Mouse (Mus musculus) ES-E14 (cell line): ENCODE results near the gene Ddx19a. TPM values are rescaled to one million over a fixed set of nuclear protein-coding genes. Genes with fewer than 3 reads are reported as not detected.
"Not testable (repeated sequence)": the region's sequence is repeated elsewhere in the genome, so short reads cannot be mapped to it uniquely, and the experiment has no call there.

Source experiments
- DNase-seq: peaks from one replicate; pipeline ENCODE4 v3.0.0-alpha.2; 2013; ENCODE audit warnings: low read depth, low spot score
- H3K27ac ChIP-seq: 2 replicates; pipeline ENCODE4 v1.5.1; 2012; ENCODE audit warnings: low read depth, mild to moderate bottlenecking, low read length, moderate library complexity, mixed read lengths; ENCODE audit not compliant: poor library complexity, insufficient read depth, severe bottlenecking
- H3K36me3 ChIP-seq: 2 replicates; pipeline ENCODE4 v1.6.1; 2012; ENCODE audit warnings: mild to moderate bottlenecking, low read length, moderate library complexity, mixed read lengths; ENCODE audit not compliant: control insufficient read depth, poor library complexity, insufficient read depth, severe bottlenecking
- H3K4me1 ChIP-seq, 2 experiments: fragments of 150-350 bp in 1 of 2; sonication (generic) in 1 of 2; 2 replicates each; pipeline ENCODE4 v1.6.1; 2012; ENCODE audit warnings: low read length in 2 of 2, mild to moderate bottlenecking in 1 of 2, mixed read lengths in 1 of 2; ENCODE audit not compliant: control insufficient read depth in 2 of 2, insufficient read depth in 2 of 2, poor library complexity in 1 of 2
- H3K4me3 ChIP-seq, 2 experiments: fragments of 150-350 bp in 1 of 2; sonication (generic) in 1 of 2; 2 replicates each; pipeline ENCODE4 v1.5.1; 2012; ENCODE audit warnings: low read length in 2 of 2, low read depth in 1 of 2, mild to moderate bottlenecking in 1 of 2, mixed read lengths in 1 of 2; ENCODE audit not compliant: insufficient read depth in 1 of 2, poor library complexity in 1 of 2, severe bottlenecking in 1 of 2
- H3K9ac ChIP-seq: 2 replicates; pipeline ENCODE4 v1.6.1; 2012; ENCODE audit warnings: low read depth, mild to moderate bottlenecking, low read length, mixed read lengths; ENCODE audit not compliant: poor library complexity, insufficient read depth, severe bottlenecking
- H3K9me3 ChIP-seq: fragments of 150-350 bp; sonication (generic); 2 replicates; pipeline ENCODE4 v1.6.1; 2012; ENCODE audit warnings: low read depth, mild to moderate bottlenecking, low read length; ENCODE audit not compliant: control insufficient read depth, insufficient read depth
- CHD2 ChIP-seq: IDR thresholded peaks from 2 replicates; pipeline ENCODE4 v1.6.1; 2014; ENCODE audit warnings: mild to moderate bottlenecking, low read depth, low read length, inconsistent platforms
- HCFC1 ChIP-seq: IDR thresholded peaks from 2 replicates; pipeline ENCODE4 v1.6.1; 2012; ENCODE audit warnings: low read length, inconsistent platforms, borderline replicate concordance; ENCODE audit not compliant: insufficient read depth
- MAFK ChIP-seq: IDR thresholded peaks from 2 replicates; pipeline ENCODE4 v1.6.1; 2014; ENCODE audit warnings: mild to moderate bottlenecking, low read depth, low read length, inconsistent platforms; ENCODE audit not compliant: insufficient read depth
- ZC3H11A ChIP-seq: IDR thresholded peaks from 2 replicates; pipeline ENCODE4 v1.6.1; 2012; ENCODE audit warnings: low read depth, mild to moderate bottlenecking, inconsistent platforms, low read length, borderline replicate concordance
- ZNF384 ChIP-seq: IDR thresholded peaks from 2 replicates; pipeline ENCODE4 v1.6.1; 2012; ENCODE audit warnings: low read depth, low read length, inconsistent platforms
- in situ Hi-C, 2 experiments: fragments of 600-800 bp; cut with MboI; formaldehyde crosslinking; loops; one replicate each; pipeline ENCODE4 v1.15.1; 2025; ENCODE audit warnings: low sequenced_read_pairs in 2 of 2, inconsistent platforms in 1 of 2; ENCODE audit not compliant: unreplicated experiment in 2 of 2
- total RNA-seq: library from RNA; depleted of rRNA; stranded (reverse); fragments of 300-350 nt; gene quantifications from 2 replicates; pipeline ENCODE4 v1.2.3, GENCODE M21; 2012

Gene Ddx19a
- total RNA-seq, 1 experiment, result 35.5 TPM

DNA sequence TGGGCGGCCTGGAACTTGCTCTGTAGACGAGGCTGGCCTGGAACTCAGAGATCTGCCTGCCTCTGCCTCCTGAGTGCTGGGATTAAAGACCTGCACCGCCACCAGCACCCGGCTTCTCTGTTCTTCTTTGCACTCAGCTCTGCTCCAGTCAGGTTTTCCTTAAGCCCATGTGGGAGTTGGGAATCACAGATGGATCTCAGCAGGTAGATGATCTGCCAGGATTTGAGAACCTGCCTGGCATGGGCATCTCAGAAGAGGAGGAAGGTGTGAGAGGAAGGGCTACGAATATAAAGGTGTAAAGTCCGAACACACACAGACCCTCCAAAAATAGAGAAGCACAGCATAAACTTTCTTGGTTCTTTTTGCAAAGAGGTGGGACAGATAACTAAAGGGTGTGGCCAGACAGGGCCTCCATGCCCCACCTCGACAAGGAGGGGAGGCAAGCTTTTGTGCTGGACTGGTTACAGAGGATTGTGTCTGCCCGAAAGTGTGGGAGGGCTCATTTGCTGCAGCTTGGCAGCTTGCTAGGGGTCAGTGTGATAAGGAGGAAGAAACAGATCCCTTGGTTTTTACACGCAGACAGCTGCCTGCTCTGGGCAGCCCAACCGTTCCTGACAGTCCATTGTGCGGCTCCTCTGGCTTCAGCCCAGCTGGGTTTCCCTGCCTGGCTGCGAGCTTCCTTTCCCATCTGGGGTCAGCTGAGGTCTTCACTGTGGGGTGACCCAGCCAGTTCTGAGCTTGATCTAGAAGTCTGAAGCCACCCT is 66.2 kb downstream of the Ddx19a start:
- Histone ChIP-seq H3K27ac (no peak overlapping the region), H3K9ac (no peak overlapping the region), H3K36me3 (no peaks in the 10 kb centered on the region), H3K4me3 (no peak overlapping the region), H3K4me1 (peaks cover 5 to 10% of the 10 kb centered on the region in 2 experiments; a peak in 3 of 4 replicates), H3K9me3 (no peaks in the 10 kb centered on the region)
- no peak for DNase-seq
- no peak for TF ChIP-seq HCFC1
- no peak for TF ChIP-seq ZC3H11A
- no peak for TF ChIP-seq ZNF384
- TF ChIP-seq MAFK, result no peak
- no peak for TF ChIP-seq CHD2
- in situ Hi-C loops, result no loop called here

GRCm38 (mm10) chr8:110929672-110930071 is 67.9 kb downstream of the Ddx19a start:
- H3K4me1 ChIP-seq, H3K4me3 ChIP-seq, H3K9me3 ChIP-seq, DNase-seq, H3K36me3 ChIP-seq, in situ Hi-C loops, H3K27ac ChIP-seq, H3K9ac ChIP-seq: not testable (repeated sequence)

DNA sequence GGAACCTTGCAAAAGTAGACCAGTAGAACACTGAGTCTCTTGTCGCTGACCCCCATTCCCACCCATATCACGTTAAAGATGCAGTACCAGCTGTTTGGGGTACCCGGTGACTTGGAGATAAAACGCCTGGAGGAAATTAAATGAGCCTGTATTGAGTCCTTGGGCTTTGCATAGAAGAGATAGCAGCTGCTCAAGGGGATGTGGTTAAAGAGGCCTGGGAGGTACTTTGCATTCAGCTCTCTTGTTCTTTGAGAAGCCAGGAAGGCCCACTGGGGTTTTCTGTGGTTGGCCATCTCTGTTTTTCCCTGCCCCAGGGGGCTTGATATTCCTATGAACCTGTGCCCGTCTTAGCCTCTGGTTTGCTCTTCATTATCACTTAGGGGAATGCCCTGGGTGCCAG is 68.5 kb downstream of the Ddx19a start:
- Histone ChIP-seq H3K4me1 (peaks cover 5 to 10% of the 10 kb centered on the region in 2 experiments; a peak in 3 of 4 replicates), H3K9me3 (no peaks in the 10 kb centered on the region), H3K27ac (no peak overlapping the region), H3K36me3 (no peaks in the 10 kb centered on the region), H3K9ac (no peak overlapping the region), H3K4me3 (no peak overlapping the region)
- DNase-seq, result no peak
- no peak for TF ChIP-seq ZNF384
- TF ChIP-seq CHD2, result no peak
- TF ChIP-seq MAFK, result no peak
- no peak for TF ChIP-seq HCFC1
- TF ChIP-seq ZC3H11A, result no peak
- in situ Hi-C loops, result no loop called here

DNA sequence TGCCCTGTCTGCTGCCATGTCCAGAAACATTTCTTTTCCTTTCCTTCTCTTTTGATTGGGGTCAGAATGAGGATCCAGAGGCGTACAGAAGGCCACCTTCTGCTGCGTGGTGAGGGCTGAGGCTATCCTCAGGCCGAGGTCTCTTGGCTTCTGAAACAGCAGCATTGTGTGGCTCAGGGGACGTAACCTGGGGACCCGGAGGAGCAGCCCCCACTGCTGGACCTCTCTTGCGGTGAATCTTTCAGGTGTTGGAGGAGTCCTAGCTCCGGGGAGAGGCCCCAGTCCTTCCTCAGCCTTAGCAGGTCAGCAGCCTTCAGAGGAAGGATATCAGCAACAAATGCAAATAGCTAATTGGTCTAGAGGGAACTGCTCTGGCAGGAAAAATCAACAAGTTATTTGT is 69.2 kb downstream of the Ddx19a start:
- H3K36me3 ChIP-seq, result no peaks in the 10 kb centered on the region
- peaks cover 5 to 10% of the 10 kb centered on the region in 2 experiments; a peak in 3 of 4 replicates for H3K4me1 ChIP-seq
- in situ Hi-C loops, result no loop called here
- no peak overlapping the region for H3K9ac ChIP-seq
- H3K27ac ChIP-seq, result no peak overlapping the region
- no peak for TF ChIP-seq CHD2
- no peak overlapping the region for H3K4me3 ChIP-seq
- H3K9me3 ChIP-seq, result no peaks in the 10 kb centered on the region
- no peak for DNase-seq

GRCm38 (mm10) chr8:110926690-110927089 is 70.9 kb downstream of the Ddx19a start:
- in situ Hi-C loops, result no loop called here
- TF ChIP-seq MAFK (no peak), ZC3H11A (no peak), CHD2 (no peak), ZNF384 (no peak), HCFC1 (no peak)

More at GRCm38 (mm10) chr8:110926690-110927089, 70.9 kb downstream of the Ddx19a start:
- H3K9me3 ChIP-seq, result no peaks in the 10 kb centered on the region
- H3K4me1 ChIP-seq, result peaks cover 6 to 16% of the 10 kb centered on the region in 2 experiments
- H3K36me3 ChIP-seq, result no peaks in the 10 kb centered on the region
- DNase-seq, result no peak
- H3K4me3 ChIP-seq, result no peak overlapping the region
- no peak overlapping the region for H3K27ac ChIP-seq
- no peak overlapping the region for H3K9ac ChIP-seq
